ENCODE assay signal across 13 mouse cellular contexts in the genomic region with DNA sequence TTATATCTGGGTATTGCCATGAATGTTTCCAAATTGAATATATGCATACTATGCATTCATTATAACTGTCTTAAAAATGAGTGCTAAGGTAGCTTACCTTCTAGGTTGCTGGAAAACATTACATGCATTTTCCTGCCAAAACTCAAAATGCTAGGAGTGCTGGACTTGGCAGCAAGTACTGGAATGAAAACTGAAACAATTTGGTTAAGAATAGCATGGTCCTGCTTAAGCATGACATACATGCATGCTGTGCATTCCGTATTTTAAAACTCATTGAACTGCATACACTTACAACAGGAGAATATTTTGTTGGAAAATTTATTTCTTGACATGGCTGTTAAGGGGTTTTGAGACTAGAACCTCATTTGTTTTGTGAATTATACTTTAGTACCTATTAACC.
"Had no signal": no experiment of that assay in that cellular context is flagged by ENCODE, and none has a peak within 500 bp of the region (broad histone marks: within the 10 kb centered on the region; RNA-seq: fewer than 3 reads in every experiment).

No protein-coding gene starts in this region.

- H3K4me3 ChIP-seq: liver, embryonic 13.5 days; midbrain, embryonic 12.5 days had no signal

- H3K36me3 ChIP-seq: liver, embryonic 13.5 days; midbrain, embryonic 12.5 days had no signal

- H3K27me3 ChIP-seq: liver, embryonic 13.5 days; midbrain, embryonic 12.5 days had no signal

- H3K27ac ChIP-seq: liver, embryonic 13.5 days; midbrain, embryonic 12.5 days had no signal

- H3K4me1 ChIP-seq: liver, embryonic 13.5 days; midbrain, embryonic 12.5 days had no signal

- H3K9ac ChIP-seq: liver, embryonic 13.5 days; midbrain, embryonic 12.5 days had no signal

- DNase-seq: kidney, adult 9 months; kidney, postnatal 14 days; kidney, postnatal 4 days; left cerebral cortex, postnatal 4 days; liver; liver, embryonic 13.5 days; lung, adult 2 months; lung, postnatal 14 days; lung, postnatal 4 days; thymus, adult 18-20 months; thymus, postnatal 4 days had no signal

- H3K4me2 ChIP-seq: liver, embryonic 13.5 days; midbrain, embryonic 12.5 days had no signal

- ATAC-seq: midbrain, embryonic 16.5 days had no signal
